Mouse (Mus musculus) midbrain, embryonic 14.5 days (tissue): Measurements from ENCODE around the gene D430042O09Rik. TPM values are rescaled to one million over a fixed set of nuclear protein-coding genes. Genes with fewer than 3 reads are reported as not detected.

Experiments used
- ATAC-seq: fragments of 200-750 bp; cut with Nextera tagmentation; 2 replicates; pipeline ENCODE4 v1.8.0; 2017; ENCODE audit warnings: moderate number of reproducible peaks, moderate library complexity; ENCODE audit not compliant: low FRiP score, low TSS enrichment
- DNase-seq: peaks from one replicate; pipeline ENCODE4 v3.0.0-alpha.2; 2015
- H3K27ac ChIP-seq: fragments of 300-500 bp; sonication (generic); replicated peaks from 2 replicates; pipeline ENCODE4 v1.5.1; 2014; ENCODE audit warnings: mild to moderate bottlenecking, low read depth, low read length, moderate library complexity
- H3K27me3 ChIP-seq: fragments of 300-500 bp; sonication (generic); 2 replicates; pipeline ENCODE4 v1.6.1; 2014; ENCODE audit warnings: low read length, control low read depth, mixed read lengths; ENCODE audit not compliant: control insufficient read depth, insufficient read depth
- H3K36me3 ChIP-seq: fragments of 300-500 bp; sonication (generic); 2 replicates; pipeline ENCODE4 v1.6.1; 2014; ENCODE audit warnings: low read length, control low read depth; ENCODE audit not compliant: control insufficient read depth, insufficient read depth
- H3K4me1 ChIP-seq: fragments of 300-500 bp; sonication (generic); 2 replicates; pipeline ENCODE4 v1.6.1; 2014; ENCODE audit warnings: mild to moderate bottlenecking, antibody characterized with exemption, low read length, control low read depth; ENCODE audit not compliant: control insufficient read depth, insufficient read depth
- H3K4me2 ChIP-seq: fragments of 300-500 bp; sonication (generic); 2 replicates; pipeline ENCODE4 v1.6.1; 2014; ENCODE audit warnings: mild to moderate bottlenecking, low read length, moderate library complexity
- H3K4me3 ChIP-seq: fragments of 300-500 bp; sonication (generic); replicated peaks from 2 replicates; pipeline ENCODE4 v1.5.1; 2014; ENCODE audit warnings: low read depth, low read length
- H3K9ac ChIP-seq: fragments of 300-500 bp; sonication (generic); replicated peaks from 2 replicates; pipeline ENCODE4 v1.6.1; 2014; ENCODE audit warnings: mild to moderate bottlenecking, low read length, moderate library complexity
- H3K9me3 ChIP-seq: fragments of 300-500 bp; sonication (generic); 2 replicates; pipeline ENCODE4 v1.6.1; 2016; ENCODE audit warnings: low read length, control low read depth, mixed read lengths; ENCODE audit not compliant: control insufficient read depth
- WGBS: fragments of 180-500 bp; shearing (Covaris S2); extraction: QIAGEN DNeasy Blood & Tissue Kit; methylation state at CpG from one replicate; pipeline ENCODE4 v1.1.7; 2014; 5-methylcytosine and 5-hydroxymethylcytosine counted together
- polyA plus RNA-seq: library from polyadenylated mRNA; unstranded; fragments of >200 nt; fragmentation: Nextera tagmentation; extraction: Ambion mirVana; gene quantifications from 2 replicates; pipeline ENCODE4 v1.2.1, GENCODE M21; 2014

The D430042O09Rik gene
- polyA plus RNA-seq, 1 experiment from 2014 or later = 8.7 TPM

DNA sequence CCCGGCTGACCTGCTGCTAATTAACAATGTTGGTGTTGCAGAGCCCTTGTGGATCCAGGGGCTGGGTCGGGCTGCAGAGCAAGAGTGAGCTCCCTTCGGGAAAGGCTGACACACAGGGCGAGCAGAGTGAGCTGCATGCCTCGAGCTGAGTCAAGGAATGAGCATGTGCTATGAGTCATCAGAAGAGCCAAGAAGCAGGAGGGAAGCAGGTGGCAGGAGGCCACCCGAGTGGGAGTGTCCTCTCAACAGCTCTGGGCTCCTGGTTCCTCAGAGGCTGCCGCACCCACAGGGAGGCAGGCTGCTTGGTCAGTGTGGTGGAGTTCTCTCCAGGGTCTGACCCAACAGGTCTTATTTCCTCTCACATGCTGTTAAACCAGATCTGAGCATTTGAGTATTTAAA, 191.3 kb downstream of the D430042O09Rik start:
- no peak for ATAC-seq
- Histone ChIP-seq H3K36me3 (no peaks in the 10 kb centered on the region), H3K27me3 (no peaks in the 10 kb centered on the region), H3K4me1 (no peaks in the 10 kb centered on the region; the same call in 1 of the 2 replicates), H3K27ac (no peak overlapping the region), H3K4me3 (no peak overlapping the region), H3K9ac (no peak overlapping the region), H3K4me2 (no peak overlapping the region), H3K9me3 (no peaks in the 10 kb centered on the region)
- no peak for DNase-seq
- WGBS = 62% methylated on average over 7 of the region's 7 CpGs

- no peak overlapping the region for H3K4me3 ChIP-seq
- WGBS = 57% methylated on average over 2 of the region's 2 CpGs
- H3K27ac ChIP-seq = no peak overlapping the region
- no peak for ATAC-seq
- DNase-seq = peak; percentile 31
- no peak overlapping the region for H3K9ac ChIP-seq
- H3K27me3 ChIP-seq = no peaks in the 10 kb centered on the region
- no peaks in the 10 kb centered on the region; the same call in 1 of the 2 replicates for H3K4me1 ChIP-seq
- H3K4me2 ChIP-seq = no peak overlapping the region
- H3K9me3 ChIP-seq = no peaks in the 10 kb centered on the region
- no peaks in the 10 kb centered on the region for H3K36me3 ChIP-seq
These were observed 192.2 kb downstream of the D430042O09Rik start for GRCm38 (mm10) chr7:125899916-125900315.

DNA sequence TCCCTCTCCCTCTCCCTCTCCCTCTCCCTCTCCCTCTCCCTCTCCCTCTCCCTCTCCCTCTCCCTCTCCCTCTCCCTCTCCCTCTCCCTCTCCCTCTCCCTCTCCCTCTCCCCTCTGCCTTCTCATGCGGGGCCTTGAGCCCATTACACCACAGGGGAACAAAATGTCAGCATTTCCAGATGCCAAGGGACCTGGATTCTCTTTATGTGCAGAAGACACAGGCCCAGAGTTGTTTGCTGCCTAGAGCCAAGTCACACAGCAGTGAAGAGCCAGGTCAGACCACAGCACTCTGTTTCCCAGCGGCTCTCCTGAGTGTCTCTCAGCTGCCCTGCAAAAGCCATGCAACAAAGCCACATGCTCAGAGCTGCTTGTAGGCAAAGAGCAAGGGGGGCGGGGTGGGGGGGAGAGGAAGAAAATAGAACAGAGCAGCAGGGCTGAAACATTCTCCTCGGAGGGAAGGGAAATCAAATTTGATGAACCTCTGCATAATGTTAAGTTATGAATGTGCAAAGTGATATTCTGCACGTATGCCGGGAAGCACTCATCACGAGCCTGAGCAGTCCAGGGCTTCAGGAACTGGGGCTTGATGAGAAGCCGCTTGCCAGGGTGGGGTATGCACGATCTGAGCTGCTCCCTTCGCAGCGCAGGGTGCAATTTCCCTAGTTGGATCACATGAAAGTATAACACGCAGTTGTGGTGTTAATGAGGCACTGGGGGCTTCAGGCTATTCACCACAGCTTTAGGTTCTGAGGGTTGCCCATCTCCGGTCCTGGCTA, 192.9 kb downstream of the D430042O09Rik start:
- ATAC-seq (no peak), DNase-seq (peak; percentile 31)
- Histone ChIP-seq H3K4me3 (no peak overlapping the region), H3K9ac (no peak overlapping the region), H3K4me2 (no peak overlapping the region), H3K4me1 (no peaks in the 10 kb centered on the region; the same call in 1 of the 2 replicates), H3K36me3 (no peaks in the 10 kb centered on the region), H3K9me3 (no peaks in the 10 kb centered on the region), H3K27me3 (no peaks in the 10 kb centered on the region), H3K27ac (no peak overlapping the region)
- 54% methylated on average over 13 of the region's 13 CpGs for WGBS

- Histone ChIP-seq H3K4me3 (no peak overlapping the region), H3K27me3 (no peaks in the 10 kb centered on the region), H3K9ac (no peak overlapping the region), H3K9me3 (no peaks in the 10 kb centered on the region), H3K4me2 (no peak overlapping the region), H3K27ac (no peak overlapping the region), H3K4me1 (no peaks in the 10 kb centered on the region), H3K36me3 (no peaks in the 10 kb centered on the region)
- ATAC-seq = no peak
- WGBS = 53% methylated on average over 5 of the region's 5 CpGs
- DNase-seq = no peak
These were observed 213.1 kb downstream of the D430042O09Rik start for GRCm38 (mm10) chr7:125920801-125921200.

- no peak overlapping the region for H3K4me3 ChIP-seq
- H3K27ac ChIP-seq = no peak overlapping the region
- no peaks in the 10 kb centered on the region for H3K36me3 ChIP-seq
- no peak overlapping the region for H3K9ac ChIP-seq
- WGBS = 94% methylated on average over 5 of the region's 5 CpGs
- no peaks in the 10 kb centered on the region for H3K9me3 ChIP-seq
- no peaks in the 10 kb centered on the region for H3K4me1 ChIP-seq
- ATAC-seq (no peak), DNase-seq (no peak)
- no peak overlapping the region for H3K4me2 ChIP-seq
- H3K27me3 ChIP-seq = no peaks in the 10 kb centered on the region
These were observed 216.4 kb downstream of the D430042O09Rik start for GRCm38 (mm10) chr7:125924044-125924443.

Other genes with a start within 250 kb of the D430042O09Rik start
- gene Nsmce1, start 216.3 kb upstream of the D430042O09Rik start, polyA plus RNA-seq = 93.9 and 101 TPM in 2 replicates
- 2.4 and 4.7 TPM in 2 replicates for gene Il4ra, start 155.8 kb upstream of the D430042O09Rik start, polyA plus RNA-seq
- 0.13 TPM in 1 of 2 replicates, not detected in the other for gene Il21r, start 104.5 kb upstream of the D430042O09Rik start, polyA plus RNA-seq
- 29.6 and 47.1 TPM in 2 replicates for gene Gtf3c1, start 108 bp upstream of the D430042O09Rik start, polyA plus RNA-seq